Mouse (Mus musculus): Measurements from ENCODE around the gene Kcnh8.
A peak's percentile ranks its signal among the peaks of the same experiment; 100 is the strongest.

Gene Kcnh8

DNA sequence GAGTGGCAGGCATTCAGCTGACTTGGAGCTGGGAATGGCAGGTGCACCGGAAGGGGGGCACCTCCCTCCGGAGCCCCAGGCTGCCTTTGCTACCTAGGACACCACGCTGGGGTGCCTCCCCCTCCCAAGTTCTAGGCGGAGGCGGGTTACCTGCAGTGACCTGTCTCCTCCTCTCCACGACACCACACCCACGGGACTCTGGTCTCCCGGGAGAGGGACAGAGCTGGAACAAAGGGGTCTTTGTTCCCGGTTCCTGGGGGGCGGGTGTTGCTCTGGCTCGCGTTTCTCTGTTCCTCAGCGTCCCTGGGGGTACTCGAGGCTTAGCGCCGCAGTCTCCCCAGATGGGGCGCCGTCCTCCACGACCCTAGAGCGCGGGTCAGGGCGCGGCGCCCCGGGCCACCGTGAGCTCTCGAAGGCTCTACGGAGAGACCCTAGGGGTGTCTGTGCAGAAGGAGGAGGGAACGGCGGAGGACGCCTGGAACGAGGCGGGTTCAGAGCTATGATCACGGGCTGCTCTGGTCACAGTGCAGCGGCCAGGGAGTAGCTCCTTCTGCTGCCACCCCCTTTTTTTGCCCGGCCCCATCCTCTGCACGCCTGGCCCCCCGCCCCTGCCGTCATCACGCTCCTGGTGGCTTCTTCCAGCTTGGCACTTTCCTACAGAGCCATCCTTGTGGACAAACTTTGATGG lies at the start of gene Kcnh8:
Gene Kcnh8, plus strand, starts transcription at position 617 of the 688 bp plus-strand sequence.
- DNase-seq (ENCODE audit: low spot score), result no peak

DNA sequence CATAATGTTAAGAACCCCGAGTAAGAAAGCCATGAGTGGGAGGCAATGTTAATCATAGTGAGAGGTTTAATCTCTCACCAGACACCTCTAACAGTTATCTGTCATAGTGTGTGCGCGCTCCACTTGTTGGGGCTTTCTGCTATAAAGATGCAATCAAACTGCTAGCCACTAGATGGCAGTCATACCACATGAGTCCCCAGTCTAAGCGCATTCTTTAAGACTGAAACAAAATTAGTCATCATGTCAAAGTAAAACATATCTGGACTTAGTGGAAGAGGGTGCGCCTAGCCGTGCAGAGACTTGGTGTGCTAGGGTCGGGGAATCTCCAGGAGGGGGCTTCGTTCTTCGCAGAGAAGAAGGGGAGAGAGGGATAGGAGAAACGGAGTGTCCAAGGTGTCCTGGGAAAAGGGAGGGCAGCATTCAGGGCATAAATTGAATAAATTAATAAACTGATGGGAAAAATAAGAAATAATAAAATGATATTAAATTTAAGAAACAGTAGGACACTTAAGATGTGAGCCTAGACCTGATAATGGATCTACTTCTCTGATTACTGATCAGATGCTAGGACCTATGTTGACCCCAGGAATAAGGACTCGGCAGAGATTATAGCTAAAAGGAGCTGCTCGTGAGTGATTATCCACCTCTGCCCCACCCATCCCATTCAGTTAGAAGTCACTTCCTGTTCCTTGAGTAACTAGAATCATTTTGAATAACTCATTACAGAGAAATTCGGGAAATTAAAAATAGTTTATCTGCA lies 42.4 kb upstream of the Kcnh8 start:
- DNase-seq (ENCODE audit: low spot score), result peak; percentile 51

DNA sequence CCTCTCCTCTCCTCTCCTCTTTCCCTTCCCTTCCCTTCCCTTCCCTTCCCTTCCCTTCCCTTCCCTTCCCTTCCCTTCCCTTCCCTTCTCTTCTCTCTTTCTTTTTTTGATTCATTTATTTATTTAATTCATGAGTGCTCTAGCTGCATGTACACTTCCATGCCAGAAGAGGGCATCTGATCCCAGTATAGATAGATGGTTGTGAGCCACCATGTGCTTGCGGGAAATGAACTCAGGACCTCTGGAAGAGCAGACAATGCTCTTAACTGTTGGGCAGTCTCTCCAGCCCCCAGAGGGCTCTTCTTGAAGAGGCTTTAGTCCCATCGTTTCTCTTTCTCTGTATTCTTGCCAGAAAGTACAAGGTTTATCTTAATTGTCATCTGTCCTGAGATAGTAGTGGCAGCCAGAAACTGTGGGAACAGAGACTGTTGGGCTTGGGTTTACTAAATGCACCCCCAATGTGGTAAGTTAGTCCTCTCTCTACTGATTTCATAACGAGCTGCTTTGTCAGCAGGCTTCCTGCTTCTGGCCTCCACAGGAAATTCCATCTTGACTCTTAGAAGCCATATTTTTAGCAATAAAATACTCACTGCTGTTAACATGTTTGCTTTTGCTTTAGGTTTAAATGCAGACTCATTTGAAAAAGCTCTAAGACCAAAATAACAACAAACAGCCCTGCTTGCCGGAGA lies 36.9 kb upstream of the Kcnh8 start:
- no peak for DNase-seq (ENCODE audit: low spot score)

DNA sequence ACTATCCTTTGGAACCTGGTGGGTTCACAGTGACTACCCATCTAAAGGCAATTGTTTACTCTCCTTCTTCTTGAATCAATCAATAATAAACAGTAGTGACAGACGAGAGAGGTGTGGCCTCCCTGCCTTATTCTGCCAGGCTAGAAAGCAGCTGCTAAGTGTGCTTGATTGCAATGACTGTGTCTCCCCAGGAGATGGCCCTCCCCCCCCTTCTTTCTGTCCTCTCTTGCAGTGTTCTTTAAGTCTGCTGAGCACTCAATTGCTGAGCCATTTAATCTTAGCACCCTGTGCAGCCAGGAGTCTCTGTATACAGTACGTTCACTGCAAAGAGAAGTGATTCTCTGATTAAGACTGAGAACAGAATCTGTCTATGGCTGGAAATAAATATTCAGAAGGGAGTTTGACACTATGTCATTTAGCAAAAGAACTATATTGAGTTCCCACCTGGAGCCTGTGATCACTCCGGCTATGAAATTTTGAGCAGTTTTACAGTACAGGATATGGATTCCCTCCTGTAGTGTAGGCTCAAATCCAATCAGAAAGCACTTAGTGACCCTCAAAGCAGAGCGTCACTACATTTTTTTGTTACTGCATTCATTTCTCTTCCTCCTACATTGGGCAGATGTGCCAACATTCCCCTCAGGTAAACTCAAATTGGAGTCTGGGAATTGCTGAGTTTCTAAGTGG lies 32.8 kb upstream of the Kcnh8 start:
- no peak for DNase-seq (ENCODE audit: low spot score)

DNA sequence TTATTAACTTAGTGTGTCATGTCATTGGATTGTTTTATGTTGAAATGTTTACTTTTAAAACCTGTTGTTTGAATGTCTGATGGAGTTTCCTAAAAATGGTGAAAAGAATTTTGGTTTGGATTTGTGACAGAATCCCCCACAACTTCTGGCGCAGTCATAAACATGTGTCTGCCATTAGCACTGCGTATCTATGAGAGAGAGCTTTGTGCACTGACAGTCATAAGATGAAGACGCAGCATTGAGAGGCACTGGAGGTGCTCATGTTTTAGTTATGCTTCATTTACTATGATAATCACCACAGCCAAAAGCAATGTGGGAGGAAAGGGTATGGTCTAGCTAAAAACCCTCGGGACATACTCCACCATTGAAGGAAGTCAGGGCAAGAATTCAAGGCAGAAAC lies 30.3 kb upstream of the Kcnh8 start:
- no peak for DNase-seq (ENCODE audit: low spot score)

DNA sequence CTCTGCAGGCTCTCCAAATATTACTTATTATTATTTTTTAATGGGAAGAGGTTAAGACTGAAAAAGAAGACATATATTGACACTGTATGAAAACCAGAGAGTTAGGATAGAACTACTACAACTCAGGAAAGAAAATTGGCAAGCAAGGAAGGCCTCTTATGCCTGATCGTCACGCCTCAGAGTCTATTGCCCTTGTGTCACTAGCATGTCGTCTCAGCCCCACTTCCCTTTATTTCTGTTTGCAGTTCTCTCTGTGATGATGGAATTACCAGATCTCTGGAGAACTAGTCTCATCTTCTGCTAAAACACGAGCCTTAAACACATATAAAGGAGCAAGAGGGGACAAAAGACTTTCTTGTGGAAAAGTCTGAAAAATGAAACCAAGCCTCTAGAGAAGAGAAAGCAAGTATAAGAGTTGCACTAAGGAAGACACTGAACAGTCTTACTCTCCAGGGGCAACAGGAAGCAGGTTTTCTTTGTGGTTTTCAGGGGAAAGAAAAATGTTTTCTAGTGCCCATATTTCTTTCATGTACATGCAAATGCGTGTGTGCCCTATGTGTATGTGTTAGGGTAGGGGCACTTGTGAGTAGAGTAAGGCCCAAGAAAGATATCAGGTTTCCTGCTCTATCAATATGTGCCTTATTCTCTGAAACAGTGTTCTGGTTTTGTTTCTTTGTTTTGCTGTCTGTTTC lies 10.9 kb upstream of the Kcnh8 start:
- DNase-seq (ENCODE audit: low spot score), result no peak

DNA sequence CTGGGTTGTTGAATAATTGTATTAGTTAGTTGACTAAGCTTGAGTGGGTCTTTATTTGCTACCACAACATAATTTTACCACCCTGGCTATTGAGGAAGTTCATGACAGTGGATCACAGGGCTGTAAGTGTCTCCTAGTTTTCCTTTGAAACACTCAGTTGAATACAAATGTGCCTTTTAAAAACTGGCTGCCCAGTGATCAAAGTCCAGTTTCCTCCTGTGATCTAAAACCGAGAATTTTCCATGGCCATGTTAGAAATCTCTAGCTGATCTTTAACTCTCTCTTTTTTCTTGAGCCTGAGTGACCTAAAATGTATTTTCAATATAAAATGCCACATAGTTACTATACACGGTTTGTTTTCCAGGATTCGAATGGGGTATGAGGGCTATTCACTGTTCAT lies 3.4 kb upstream of the Kcnh8 start:
- no peak for DNase-seq (ENCODE audit: low spot score)

DNA sequence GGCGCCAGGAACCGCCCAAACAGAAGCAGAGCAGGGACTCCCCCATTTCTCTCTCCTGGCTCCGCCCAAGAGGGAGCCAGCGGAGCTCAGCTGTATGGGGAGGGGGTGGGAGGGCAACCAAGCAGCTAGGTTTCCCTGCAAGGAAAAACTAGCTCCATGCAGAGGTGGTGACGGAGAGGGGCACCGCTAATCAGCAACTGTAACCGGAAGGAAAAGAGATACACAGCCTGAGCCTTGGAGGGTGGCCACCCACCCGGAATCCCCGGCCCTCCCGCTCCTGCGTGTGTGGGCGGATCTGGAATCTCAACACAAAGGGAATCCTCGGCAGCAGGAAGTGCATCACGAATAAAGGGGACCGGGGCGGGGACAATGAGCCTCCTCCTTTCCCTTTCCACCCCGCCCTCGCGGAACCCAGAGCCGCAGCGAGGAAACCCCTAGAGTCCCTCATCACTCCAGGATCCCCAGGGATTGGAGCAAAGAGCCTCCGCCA lies 1.6 kb upstream of the Kcnh8 start:
- no peak for DNase-seq (ENCODE audit: low spot score)

DNA sequence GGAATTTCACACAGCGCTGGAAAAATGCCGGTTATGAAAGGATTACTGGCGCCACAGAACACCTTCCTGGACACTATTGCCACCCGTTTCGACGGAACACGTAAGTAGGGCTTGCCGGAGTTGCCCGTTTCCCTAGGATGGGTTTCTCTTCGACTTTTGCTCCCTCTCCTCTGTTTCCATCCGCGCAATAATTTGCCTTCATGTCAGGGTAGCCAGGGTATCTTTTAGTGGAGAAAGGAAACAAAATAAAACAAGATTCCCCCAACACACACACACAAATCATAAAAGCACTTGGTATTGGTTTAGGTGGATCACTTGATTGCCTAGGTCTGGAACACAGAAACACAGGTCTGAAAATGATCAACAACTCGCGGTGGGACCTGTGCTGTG lies 267 bp downstream of the Kcnh8 start:
- no peak for DNase-seq (ENCODE audit: low spot score)

DNA sequence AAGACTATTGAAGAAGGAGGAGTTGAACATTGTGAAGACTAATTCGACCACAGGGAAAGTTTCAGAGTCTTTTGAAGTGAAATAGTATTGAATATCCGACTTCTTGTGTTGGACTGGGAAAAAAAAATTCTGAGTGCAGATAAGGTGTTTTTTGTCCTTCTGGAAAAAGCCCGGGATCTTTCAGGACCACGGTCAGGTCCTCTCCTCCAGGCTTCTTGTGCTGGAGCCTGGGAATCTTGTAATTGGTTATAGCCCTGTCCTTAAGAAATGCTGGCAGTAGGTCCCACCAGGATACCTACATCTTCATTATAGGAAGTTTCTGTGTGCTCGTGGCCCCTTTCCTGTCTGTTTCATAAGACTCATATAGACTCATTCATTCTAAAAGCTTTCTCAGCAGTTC lies 902 bp downstream of the Kcnh8 start:
- DNase-seq (ENCODE audit: low spot score), result no peak

DNA sequence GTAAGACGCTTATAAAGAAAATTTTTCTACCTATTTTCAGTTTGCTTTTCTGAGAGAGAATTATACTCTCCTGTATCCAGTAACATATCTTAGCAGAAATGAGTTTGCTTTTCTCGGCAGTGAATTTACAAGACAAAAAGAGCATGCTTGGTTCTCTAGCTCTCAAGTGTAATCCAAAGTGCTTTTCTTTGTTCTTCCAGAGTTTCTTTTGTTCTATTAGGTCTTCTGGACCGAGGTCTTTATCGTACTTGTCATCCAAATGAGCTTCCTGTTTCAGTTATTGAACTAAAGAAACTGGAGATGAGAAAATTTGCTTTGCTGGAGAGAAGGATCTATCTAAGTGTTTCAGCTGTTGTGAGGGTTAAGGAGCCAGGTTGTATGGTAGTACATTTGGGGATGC lies 8.9 kb downstream of the Kcnh8 start:
- DNase-seq (ENCODE audit: low spot score), result no peak

DNA sequence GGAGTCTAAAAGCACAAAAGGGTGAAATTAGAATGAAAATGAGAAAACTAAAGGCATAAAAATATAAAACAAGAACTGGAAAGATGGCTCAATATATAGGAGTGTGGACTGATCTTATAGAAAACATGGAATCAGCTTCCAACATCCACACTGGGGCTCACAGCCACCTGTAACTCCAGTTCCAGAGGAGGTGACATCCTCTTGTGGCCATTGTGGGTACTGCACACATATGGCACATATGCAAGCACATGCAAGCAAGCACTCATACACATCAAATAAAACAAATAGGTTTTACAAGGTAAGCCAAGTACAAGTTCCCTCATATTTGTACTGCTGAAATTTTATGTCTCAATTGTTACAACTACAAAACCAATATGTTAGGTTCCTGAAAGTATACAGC lies 46.7 kb downstream of the Kcnh8 start:
- no peak for DNase-seq (ENCODE audit: low spot score)

DNA sequence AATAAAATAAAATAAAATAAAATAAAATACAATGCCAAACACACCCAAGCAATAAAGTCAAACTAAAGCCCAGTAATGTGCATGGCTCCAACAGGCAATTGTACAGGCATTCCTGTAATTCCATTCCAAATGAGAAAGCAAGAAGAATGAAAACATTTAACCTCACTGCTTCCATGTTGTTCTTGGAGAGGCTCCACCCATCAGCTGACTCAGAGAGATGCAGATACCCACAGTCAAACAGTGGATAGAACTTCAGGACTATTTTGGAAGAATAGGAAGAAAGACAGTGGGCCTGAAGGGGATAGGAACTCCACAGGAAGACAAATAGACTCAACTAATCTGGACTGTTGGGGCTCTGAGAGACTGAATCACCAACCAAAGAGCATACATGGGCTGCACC lies 89.5 kb downstream of the Kcnh8 start:
- DNase-seq (ENCODE audit: low spot score), result no peak

DNA sequence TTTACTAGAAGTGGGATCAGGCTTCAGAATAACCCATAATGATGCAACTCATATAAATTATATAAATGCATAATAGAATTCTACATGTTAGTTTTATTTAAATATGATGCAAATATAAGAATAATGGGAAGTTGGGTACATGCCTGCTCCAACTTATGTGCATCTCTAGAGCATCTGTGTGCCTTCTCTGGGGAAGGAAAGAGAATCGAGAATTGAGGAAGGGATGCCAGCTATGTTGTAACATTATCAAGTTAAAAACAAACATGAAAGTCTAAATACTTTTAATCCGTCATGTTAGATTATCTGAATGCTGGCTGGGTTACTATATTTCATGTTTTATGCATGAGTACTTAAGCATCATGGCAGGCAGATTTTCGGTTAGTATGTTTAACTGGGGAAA lies 99.4 kb downstream of the Kcnh8 start:
- DNase-seq (ENCODE audit: low spot score), result no peak

DNA sequence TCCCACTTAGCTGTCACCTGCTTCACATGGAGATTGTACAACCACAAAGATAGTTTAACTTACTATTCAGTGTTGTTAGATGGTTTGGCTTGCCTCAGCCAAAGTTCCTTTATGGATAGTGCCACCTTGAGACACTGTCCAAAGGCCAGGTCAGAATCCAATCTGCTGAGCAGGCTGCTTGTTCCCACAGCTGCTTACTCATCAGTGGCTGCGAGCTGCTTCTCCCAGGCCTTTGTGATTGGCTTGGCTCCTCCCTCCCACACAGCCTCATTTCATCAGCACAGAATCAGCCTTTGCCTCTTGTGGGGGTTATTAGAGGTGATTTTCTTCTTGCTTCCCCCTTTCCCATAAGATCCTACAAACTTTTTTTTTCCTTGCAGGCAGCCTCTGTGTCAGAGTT lies 109.8 kb downstream of the Kcnh8 start:
- no peak for DNase-seq (ENCODE audit: low spot score)

DNA sequence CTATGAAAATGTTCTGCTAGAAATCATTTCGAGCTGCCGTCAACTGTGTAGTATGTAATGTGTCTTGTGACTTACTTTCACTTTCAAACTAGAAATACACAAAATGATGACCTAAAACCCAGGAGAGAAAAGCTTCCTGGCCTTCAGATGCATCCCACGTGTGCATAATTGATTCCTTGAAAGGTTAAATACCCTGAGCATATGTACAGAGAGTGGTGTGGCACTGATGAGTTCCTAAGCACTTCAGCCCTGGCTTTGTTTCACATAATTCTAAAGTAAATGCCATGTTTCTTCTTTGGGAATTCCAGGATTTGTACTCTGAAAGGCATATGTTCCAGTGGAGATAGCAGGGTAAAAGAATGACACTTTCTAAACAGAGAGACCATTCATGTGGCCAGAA lies 119.7 kb downstream of the Kcnh8 start:
- DNase-seq (ENCODE audit: low spot score), result no peak

DNA sequence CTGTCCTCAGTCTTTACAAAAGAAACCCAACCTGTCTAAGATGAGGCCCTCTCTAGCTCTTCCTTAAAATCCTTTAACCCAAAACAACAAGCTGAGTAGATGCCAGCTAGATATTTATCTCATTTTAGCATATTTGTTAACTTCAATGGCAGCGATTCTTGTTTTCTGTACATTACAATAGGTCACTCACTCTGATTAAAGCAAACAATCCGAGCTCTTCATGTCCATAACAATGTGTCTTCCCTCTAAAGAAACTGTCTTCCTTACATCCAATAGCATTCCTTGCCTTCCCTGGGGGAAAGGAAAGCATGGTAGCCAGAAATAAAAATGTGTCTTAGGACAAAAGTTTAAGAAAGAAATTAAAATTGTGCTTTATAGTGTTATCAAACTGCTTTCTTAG lies 126.3 kb downstream of the Kcnh8 start:
- DNase-seq (ENCODE audit: low spot score), result no peak

DNA sequence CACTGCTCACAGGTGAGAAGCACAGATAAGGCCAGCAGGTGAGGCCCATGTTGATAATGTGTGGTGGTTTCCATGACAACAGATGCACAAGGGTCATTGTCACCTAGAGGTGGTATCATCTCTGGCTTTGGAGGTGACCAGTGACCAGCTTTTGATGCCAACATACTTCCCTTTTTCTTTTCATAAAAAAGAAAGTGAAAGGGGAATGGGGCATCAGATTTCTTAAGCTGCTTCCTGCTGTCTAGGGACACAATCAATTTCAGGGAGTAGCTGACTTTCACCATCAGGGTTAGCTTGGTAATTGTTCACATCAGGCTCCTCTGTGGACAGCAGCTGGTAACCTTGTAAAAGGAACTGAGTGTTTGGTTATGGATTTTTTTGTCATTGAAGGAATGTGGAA lies 135.9 kb downstream of the Kcnh8 start:
- no peak for DNase-seq (ENCODE audit: low spot score)

DNA sequence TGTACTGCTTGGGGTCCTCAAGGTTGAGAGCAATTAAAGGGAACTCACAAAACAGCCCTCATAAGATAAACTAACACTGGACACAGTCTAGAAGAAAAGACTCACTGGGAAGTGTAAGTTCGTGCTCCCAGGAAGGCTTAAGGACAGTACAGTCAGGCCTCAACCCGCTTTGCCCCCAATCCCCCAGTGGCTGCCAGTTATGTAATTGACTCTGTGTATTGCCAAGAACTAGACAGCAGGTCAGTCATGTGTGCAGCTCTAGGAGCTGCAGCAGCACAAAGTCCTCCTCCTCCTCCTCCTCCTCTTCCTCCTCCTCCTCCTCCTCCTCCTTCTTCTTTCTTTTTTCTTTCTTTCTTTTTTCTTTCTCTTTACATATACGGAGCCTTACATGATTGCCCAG lies 185.6 kb downstream of the Kcnh8 start:
- DNase-seq (ENCODE audit: low spot score), result no peak

DNA sequence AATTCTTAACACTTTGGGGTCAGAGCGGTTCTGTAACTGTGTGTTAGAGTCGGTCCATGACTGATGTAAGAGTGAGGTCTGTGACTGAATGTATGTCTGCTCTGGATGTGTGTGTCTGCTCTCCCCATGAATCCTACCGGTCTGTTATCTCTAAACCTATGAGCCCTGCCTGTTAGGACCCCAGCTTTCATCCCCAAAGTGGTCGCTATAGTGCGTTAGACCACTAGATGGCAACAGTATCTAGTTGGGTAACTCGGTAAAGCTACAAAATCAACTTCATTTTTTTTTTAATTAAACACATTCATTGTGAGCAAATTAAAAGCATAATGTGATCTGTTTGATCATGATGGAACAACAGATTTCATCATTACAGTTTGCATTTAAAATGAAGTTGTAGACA lies 202.0 kb downstream of the Kcnh8 start:
- no peak for DNase-seq (ENCODE audit: low spot score)

DNA sequence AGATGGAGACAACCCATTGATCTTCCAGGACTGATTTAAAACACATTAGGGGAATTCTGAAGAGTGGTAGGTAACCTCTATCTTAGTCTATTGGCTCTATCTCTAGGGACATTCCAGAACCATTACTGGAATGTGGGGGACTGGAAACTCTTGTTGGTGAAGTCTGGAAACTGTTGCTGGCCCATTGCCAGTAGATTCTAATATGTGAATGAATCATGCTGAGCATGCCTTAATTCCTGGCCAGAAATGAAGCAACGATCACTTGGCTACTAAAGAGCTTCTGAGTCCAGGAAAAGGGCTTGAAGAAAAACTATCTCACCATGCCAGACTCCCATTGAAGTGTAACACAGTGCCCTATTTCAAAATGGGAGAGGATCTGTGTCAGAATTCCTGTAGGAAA lies 208.3 kb downstream of the Kcnh8 start:
- DNase-seq (ENCODE audit: low spot score), result no peak

DNA sequence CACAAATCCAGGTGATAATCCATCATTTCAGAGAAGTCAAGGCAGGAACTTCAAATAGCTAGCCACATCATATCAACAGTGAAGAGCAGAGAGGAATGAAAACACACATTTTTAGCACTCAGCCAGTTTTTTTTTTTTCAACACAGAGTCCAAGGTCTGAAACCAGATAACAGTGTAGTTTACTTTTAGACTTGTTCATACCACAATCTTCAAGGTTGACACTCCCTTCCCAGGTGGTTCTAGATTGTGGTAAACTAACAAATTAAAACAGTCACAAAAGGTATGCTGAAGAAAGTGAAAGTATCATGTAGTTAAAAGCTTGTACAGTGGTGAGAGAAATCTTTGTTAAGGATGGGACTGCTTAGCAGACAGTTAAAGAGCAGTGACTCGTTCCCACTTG lies 216.5 kb downstream of the Kcnh8 start:
- DNase-seq (ENCODE audit: low spot score), result no peak

Measured in MN1 (cell line).